Mouse (Mus musculus) adrenal gland, postnatal 14 days (tissue): Measurements from ENCODE around the gene Atxn1. TPM values are rescaled to one million over a fixed set of nuclear protein-coding genes. Genes with fewer than 3 reads are reported as not detected.
A peak's percentile ranks its signal among the peaks of the same experiment; 100 is the strongest.

Experiments used
- DNase-seq: peaks from one replicate; pipeline ENCODE4 v3.0.0; 2021; ENCODE audit warnings: mixed read lengths
- total RNA-seq: library from RNA; stranded (reverse); gene quantifications from 2 replicates; pipeline ENCODE4 v1.2.3, GENCODE M21; 2021

Atxn1 gene
- total RNA-seq, 1 experiment from 2014 or later = 34.6 TPM

- peak; percentile 41 for DNase-seq
Measured at GRCm38 (mm10) chr13:45623846-45624245, 341.0 kb downstream of the Atxn1 start.

- DNase-seq = no peak
Measured at GRCm38 (mm10) chr13:45622871-45623546, 341.8 kb downstream of the Atxn1 start.

GRCm38 (mm10) chr13:45620687-45621086, 344.1 kb downstream of the Atxn1 start:
- no peak for DNase-seq

- DNase-seq = no peak
Measured at GRCm38 (mm10) chr13:45620281-45620680, 344.5 kb downstream of the Atxn1 start.

GRCm38 (mm10) chr13:45617988-45618387, 346.8 kb downstream of the Atxn1 start:
- no peak for DNase-seq

- DNase-seq = no peak
Measured at GRCm38 (mm10) chr13:45614762-45615161, 350.0 kb downstream of the Atxn1 start.

- peak; percentile 51 for DNase-seq
Measured at GRCm38 (mm10) chr13:45613346-45613745, 351.5 kb downstream of the Atxn1 start.

GRCm38 (mm10) chr13:45611554-45611953, 353.3 kb downstream of the Atxn1 start:
- DNase-seq = no peak

- no peak for DNase-seq
Measured at GRCm38 (mm10) chr13:45609461-45609860, 355.3 kb downstream of the Atxn1 start.

GRCm38 (mm10) chr13:45608593-45608992, 356.2 kb downstream of the Atxn1 start:
- no peak for DNase-seq

- DNase-seq = no peak
Measured at GRCm38 (mm10) chr13:45607946-45608345, 356.9 kb downstream of the Atxn1 start.

- DNase-seq = no peak
Measured at GRCm38 (mm10) chr13:45603636-45604035, 361.2 kb downstream of the Atxn1 start.

GRCm38 (mm10) chr13:45600443-45600842, 364.4 kb downstream of the Atxn1 start:
- DNase-seq = no peak

GRCm38 (mm10) chr13:45599831-45600230, 365.0 kb downstream of the Atxn1 start:
- no peak for DNase-seq

GRCm38 (mm10) chr13:45595416-45595815, 369.4 kb downstream of the Atxn1 start:
- DNase-seq = no peak

- no peak for DNase-seq
Measured at GRCm38 (mm10) chr13:45593914-45594313, 370.9 kb downstream of the Atxn1 start.

GRCm38 (mm10) chr13:45590898-45591297, 373.9 kb downstream of the Atxn1 start:
- DNase-seq = no peak

- no peak for DNase-seq
Measured at GRCm38 (mm10) chr13:45583061-45583460, 381.7 kb downstream of the Atxn1 start.

- no peak for DNase-seq
Measured at GRCm38 (mm10) chr13:45582294-45582693, 382.5 kb downstream of the Atxn1 start.

GRCm38 (mm10) chr13:45579751-45580150, 385.1 kb downstream of the Atxn1 start:
- no peak for DNase-seq

GRCm38 (mm10) chr13:45577784-45578183, 387.0 kb downstream of the Atxn1 start:
- DNase-seq = peak; percentile 55

GRCm38 (mm10) chr13:45577366-45577765, 387.4 kb downstream of the Atxn1 start:
- no peak for DNase-seq

- DNase-seq = peak; percentile 77
Measured at GRCm38 (mm10) chr13:45576185-45576584, 388.6 kb downstream of the Atxn1 start.

- DNase-seq = peak; percentile 79
Measured at GRCm38 (mm10) chr13:45572768-45573167, 392.0 kb downstream of the Atxn1 start.
